Mouse (Mus musculus) stomach, embryonic 16.5 days (tissue): Measurements from ENCODE around the gene Olfr648. TPM values are rescaled to one million over a fixed set of nuclear protein-coding genes. Genes with fewer than 3 reads are reported as not detected.

Experiments used
- ATAC-seq: fragments of 200-750 bp; cut with Nextera tagmentation; 2 replicates; pipeline ENCODE4 v1.8.0; 2017; ENCODE audit warnings: moderate number of reproducible peaks, moderate TSS enrichment; ENCODE audit not compliant: insufficient read depth, low FRiP score
- H3K27ac ChIP-seq: fragments of 300-500 bp; sonication (generic); 2 replicates; pipeline ENCODE4 v1.5.1; 2014; ENCODE audit warnings: low read length
- H3K27me3 ChIP-seq: fragments of 300-500 bp; sonication (generic); 2 replicates; pipeline ENCODE4 v1.6.1; 2014; ENCODE audit warnings: low read length, control low read depth, mixed read lengths; ENCODE audit not compliant: control insufficient read depth, insufficient read depth
- H3K36me3 ChIP-seq: fragments of 300-500 bp; sonication (generic); 2 replicates; pipeline ENCODE4 v1.6.1; 2014; ENCODE audit warnings: low read length; ENCODE audit not compliant: control insufficient read depth, insufficient read depth
- H3K4me1 ChIP-seq: fragments of 300-500 bp; sonication (generic); 2 replicates; pipeline ENCODE4 v1.6.1; 2014; ENCODE audit warnings: low read length, control low read depth, mixed read lengths; ENCODE audit not compliant: control insufficient read depth, insufficient read depth
- H3K4me2 ChIP-seq: fragments of 300-500 bp; sonication (generic); 2 replicates; pipeline ENCODE4 v1.6.1; 2014; ENCODE audit warnings: low read depth, low read length, mixed read lengths
- H3K4me3 ChIP-seq: fragments of 300-500 bp; sonication (generic); replicated peaks from 2 replicates; pipeline ENCODE4 v1.5.1; 2014; ENCODE audit warnings: mild to moderate bottlenecking, low read length
- H3K9ac ChIP-seq: fragments of 300-500 bp; sonication (generic); 2 replicates; pipeline ENCODE4 v1.6.1; 2014; ENCODE audit warnings: low read length
- H3K9me3 ChIP-seq: fragments of 300-500 bp; sonication (generic); replicated peaks from 2 replicates; pipeline ENCODE4 v1.6.1; 2016; ENCODE audit warnings: low read length, control low read depth; ENCODE audit not compliant: control insufficient read depth
- whole genome bisulfite sequencing: fragments of 180-500 bp; shearing (Covaris S2); extraction: QIAGEN DNeasy Blood & Tissue Kit; methylation state at CpG from one replicate; pipeline ENCODE4 v1.1.7; 2014; 5-methylcytosine and 5-hydroxymethylcytosine counted together
- polyA plus RNA-seq: library from polyadenylated mRNA; unstranded; fragments of >200 nt; fragmentation: Nextera tagmentation; extraction: Ambion mirVana; gene quantifications from 2 replicates; pipeline ENCODE4 v1.2.1, GENCODE M21; 2015

Gene Olfr648
- polyA plus RNA-seq = 0.26 and 0.27 TPM in 2 replicates

DNA sequence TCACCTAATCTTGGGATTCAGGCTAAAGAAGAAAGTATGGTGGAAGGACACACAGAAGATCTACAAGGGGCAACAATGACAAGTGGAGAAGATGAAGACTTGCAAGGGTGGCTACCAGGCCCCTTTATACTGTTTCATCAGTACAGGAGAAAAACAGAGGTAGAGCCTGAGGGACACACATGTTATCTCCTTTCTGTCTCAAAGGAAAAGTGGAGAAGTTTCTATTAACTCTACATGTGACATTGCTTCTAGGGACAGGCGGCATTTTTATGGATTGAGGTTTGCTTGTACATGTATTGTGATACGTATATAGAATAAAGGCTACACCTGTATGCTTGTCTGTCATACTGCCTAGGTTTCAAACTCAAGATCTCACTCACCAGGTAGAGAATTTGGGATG lies at the start of gene Olfr648:
Gene Olfr648 (minus strand): TSS at position 101 of the 400 bp plus-strand sequence.
- Histone ChIP-seq H3K4me3 (no peak within 1 kb of the TSS), H3K4me1 (no peaks in the 10 kb centered on the region), H3K36me3 (no peaks in the 10 kb centered on the region), H3K9ac (no peak within 1 kb of the TSS), H3K27me3 (no peaks in the 10 kb centered on the region), H3K9me3 (no peaks in the 10 kb centered on the region), H3K4me2 (no peak within 1 kb of the TSS), H3K27ac (no peak within 1 kb of the TSS)
- WGBS = 92% methylated on average over 2 of the region's 2 CpGs
- ATAC-seq = no peak

- Histone ChIP-seq H3K9me3 (no peaks in the 10 kb centered on the region), H3K9ac (no peak overlapping the region), H3K4me2 (no peak overlapping the region), H3K36me3 (no peaks in the 10 kb centered on the region), H3K4me3 (no peak overlapping the region), H3K27ac (no peak overlapping the region), H3K27me3 (no peaks in the 10 kb centered on the region), H3K4me1 (no peaks in the 10 kb centered on the region)
- 36% methylated on average over 2 of the region's 2 CpGs for WGBS
- ATAC-seq = no peak
Observed at GRCm38 (mm10) chr7:104231203-104231602, 48.0 kb upstream of the Olfr648 start.

- 3% methylated on average over 37 of the region's 37 CpGs for WGBS
- Histone ChIP-seq H3K9ac (peak within 1 kb of the TSS; percentile 67), H3K4me3 (peak within 1 kb of the TSS; percentile 40), H3K4me2 (peak within 1 kb of the TSS; percentile 58), H3K9me3 (no peaks in the 10 kb centered on the region), H3K27ac (no peak within 1 kb of the TSS), H3K27me3 (no peaks in the 10 kb centered on the region), H3K36me3 (no peaks in the 10 kb centered on the region), H3K4me1 (peaks cover 4% of the 10 kb centered on the region; the same call in 1 of the 2 replicates)
- ATAC-seq = peak; percentile 81; the same call in 1 of the 2 replicates
Observed at GRCm38 (mm10) chr7:104218701-104219569, 35.7 kb upstream of the Olfr648 start, which contains the start of gene Trim6. TSS of gene Trim6 (plus strand) at chr7:104218793.

DNA sequence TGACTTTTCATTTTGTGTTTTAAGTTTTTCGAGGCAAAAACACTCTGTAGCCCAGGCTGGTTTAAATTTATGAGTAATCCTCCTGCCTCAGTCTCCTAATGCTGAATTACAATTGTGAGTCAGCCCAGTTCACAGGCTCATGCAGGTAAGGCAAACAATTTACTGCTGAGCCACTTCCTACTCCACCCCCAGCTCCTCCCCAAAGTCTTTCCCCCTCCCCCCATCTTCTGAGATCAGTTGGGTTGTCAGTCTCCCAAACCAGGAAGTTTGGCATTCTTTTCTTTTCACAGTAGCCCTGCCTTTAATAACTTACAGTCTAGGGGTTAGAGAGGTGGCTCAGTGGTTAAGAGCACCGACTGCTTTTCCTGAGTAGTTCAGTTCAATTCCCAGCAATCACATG lies 34.7 kb upstream of the Olfr648 start:
- Histone ChIP-seq H3K27me3 (no peaks in the 10 kb centered on the region), H3K4me2 (no peak overlapping the region), H3K36me3 (no peaks in the 10 kb centered on the region), H3K9ac (no peak overlapping the region), H3K4me3 (no peak overlapping the region), H3K4me1 (peaks cover 4% of the 10 kb centered on the region; the same call in 1 of the 2 replicates), H3K9me3 (no peaks in the 10 kb centered on the region), H3K27ac (no peak overlapping the region)
- 0 out of 2 replicates have a peak, but pooled peaks have one; percentile 30 for ATAC-seq
- WGBS = 68% methylated on average over 2 of the region's 2 CpGs

DNA sequence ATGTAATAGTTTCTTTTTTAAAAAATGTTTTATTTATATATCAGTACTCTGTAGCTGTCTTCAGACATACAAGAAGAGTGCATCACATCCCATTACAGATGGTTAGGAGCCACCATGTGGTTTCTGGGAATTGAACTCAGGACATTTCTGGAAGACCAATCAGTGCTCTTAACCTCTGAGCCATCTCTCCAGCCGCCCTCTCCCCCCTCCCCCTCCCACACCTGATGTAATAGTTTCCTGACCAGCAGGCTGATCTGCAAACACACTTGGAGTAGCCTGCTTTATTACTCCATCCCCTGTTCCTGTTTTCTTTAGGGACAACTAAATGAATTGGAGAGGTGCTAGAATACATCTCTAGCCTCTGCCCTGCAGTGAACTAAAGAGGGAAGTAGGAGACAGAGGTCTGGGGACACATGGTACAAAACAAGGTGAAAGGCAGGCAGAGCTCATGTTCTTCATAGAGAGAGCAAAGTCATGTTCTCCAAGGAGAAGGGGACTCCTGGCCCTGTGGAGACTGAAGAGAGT lies 32.9 kb upstream of the Olfr648 start:
- no peak overlapping the region for H3K4me3 ChIP-seq
- ATAC-seq = no peak
- H3K9ac ChIP-seq = no peak overlapping the region
- no peak overlapping the region for H3K27ac ChIP-seq
- WGBS = 75% methylated on average over 1 of the region's 1 CpGs
- H3K9me3 ChIP-seq = no peaks in the 10 kb centered on the region
- H3K4me2 ChIP-seq = no peak overlapping the region
- H3K4me1 ChIP-seq = peaks cover 4% of the 10 kb centered on the region; the same call in 1 of the 2 replicates
- no peaks in the 10 kb centered on the region for H3K36me3 ChIP-seq
- no peaks in the 10 kb centered on the region for H3K27me3 ChIP-seq

- Histone ChIP-seq H3K27ac (no peak overlapping the region), H3K4me1 (no peaks in the 10 kb centered on the region), H3K36me3 (no peaks in the 10 kb centered on the region), H3K9me3 (no peaks in the 10 kb centered on the region), H3K27me3 (no peaks in the 10 kb centered on the region), H3K4me2 (no peak overlapping the region), H3K9ac (no peak overlapping the region), H3K4me3 (no peak overlapping the region)
- no peak for ATAC-seq
- WGBS = 90% methylated on average over 7 of the region's 7 CpGs
Observed at GRCm38 (mm10) chr7:104206197-104206596, 23.0 kb upstream of the Olfr648 start.

DNA sequence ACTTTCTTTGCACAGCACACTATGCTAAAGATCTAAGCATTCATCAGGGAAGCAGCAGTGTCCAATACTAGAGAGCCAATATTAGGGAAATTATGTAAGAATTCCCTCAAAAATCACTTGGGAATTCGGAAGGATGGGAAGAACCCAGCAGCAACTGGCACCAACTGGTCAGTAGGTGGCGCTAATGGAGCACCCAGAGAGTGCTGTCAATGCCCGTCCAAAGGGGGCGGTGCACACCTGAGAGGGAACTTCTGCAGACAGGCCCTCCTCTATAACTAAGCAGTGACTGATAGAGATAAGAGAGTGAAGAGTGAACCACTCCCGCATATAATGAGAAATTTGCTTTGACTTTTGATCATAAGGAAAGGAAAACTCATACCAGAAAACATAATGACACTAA lies 16.6 kb upstream of the Olfr648 start:
- no peaks in the 10 kb centered on the region for H3K27me3 ChIP-seq
- 4% methylated on average over 5 of the region's 5 CpGs for WGBS
- no peak overlapping the region for H3K4me3 ChIP-seq
- ATAC-seq = peak; percentile 44; the same call in 1 of the 2 replicates
- H3K9ac ChIP-seq = no peak overlapping the region
- no peak overlapping the region for H3K27ac ChIP-seq
- H3K4me1 ChIP-seq = no peaks in the 10 kb centered on the region
- no peaks in the 10 kb centered on the region for H3K36me3 ChIP-seq
- H3K4me2 ChIP-seq = no peak overlapping the region
- no peaks in the 10 kb centered on the region for H3K9me3 ChIP-seq

GRCm38 (mm10) chr7:104195885-104196284 lies 12.7 kb upstream of the Olfr648 start, which contains the start of gene Olfr649:
TSS of gene Olfr649 (minus strand) at chr7:104195985.
- Histone ChIP-seq H3K4me2 (no peak within 1 kb of the TSS), H3K9ac (no peak within 1 kb of the TSS), H3K27me3 (no peaks in the 10 kb centered on the region), H3K27ac (no peak within 1 kb of the TSS), H3K4me1 (no peaks in the 10 kb centered on the region), H3K9me3 (no peaks in the 10 kb centered on the region), H3K36me3 (no peaks in the 10 kb centered on the region), H3K4me3 (no peak within 1 kb of the TSS)
- ATAC-seq = no peak
- WGBS = 77% methylated on average over 6 of the region's 6 CpGs

DNA sequence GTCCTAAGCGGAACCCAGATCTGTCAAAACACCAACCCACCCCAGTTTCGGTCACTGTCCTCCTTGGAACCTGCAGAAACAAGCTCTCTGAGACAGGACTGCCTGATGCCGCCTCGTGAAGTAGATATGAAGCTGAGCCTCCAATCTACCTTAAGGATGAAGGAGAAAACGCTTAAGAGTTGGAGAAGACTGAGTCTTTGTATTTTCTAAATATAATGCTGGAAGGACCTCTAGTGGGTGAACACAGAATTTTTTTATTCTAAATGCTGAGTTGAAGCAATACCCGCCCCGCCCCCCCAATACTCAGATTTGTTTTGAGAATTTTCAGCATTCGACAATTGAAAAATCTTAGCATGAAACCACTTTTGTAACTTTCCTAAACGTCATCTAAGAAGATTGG lies 8.1 kb upstream of the Olfr648 start:
- Histone ChIP-seq H3K27ac (no peak overlapping the region), H3K4me1 (no peaks in the 10 kb centered on the region), H3K9me3 (no peaks in the 10 kb centered on the region), H3K27me3 (no peaks in the 10 kb centered on the region), H3K4me3 (no peak overlapping the region), H3K36me3 (no peaks in the 10 kb centered on the region), H3K9ac (no peak overlapping the region), H3K4me2 (no peak overlapping the region)
- WGBS = 54% methylated on average over 9 of the region's 9 CpGs
- no peak for ATAC-seq
